Comparison of ENCODE assay signal across 8 mouse cellular contexts in the genomic region with DNA sequence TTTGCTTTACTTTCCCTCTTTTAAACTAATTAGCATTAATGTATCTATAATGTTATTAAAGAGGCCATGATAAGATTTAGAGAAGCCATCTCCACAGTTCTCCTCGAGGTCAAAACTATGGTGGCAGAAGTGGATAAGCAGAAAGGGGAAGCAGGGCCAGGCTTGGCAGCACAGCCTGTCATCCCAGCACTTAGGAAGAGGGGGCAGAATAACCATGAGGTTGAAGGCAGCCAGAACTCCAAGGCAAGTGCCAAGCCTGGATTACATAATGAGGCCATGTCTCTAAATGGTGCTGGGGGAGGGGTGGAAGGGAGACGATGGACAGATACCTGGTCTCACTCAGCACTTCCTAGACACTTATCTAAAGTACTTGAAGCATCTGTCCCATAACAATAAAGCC.
DNase-seq lines count a peak whose midpoint lies in the region; ATAC-seq and TF ChIP-seq lines count a peak whose summit lies in the region.

No protein-coding gene starts in this region.

- H3K27me3 ChIP-seq in testis, adult 2 months (ENCODE audit: control insufficient read depth, insufficient read depth, low read length): no peaks in the 10 kb centered on the region
- no peaks in the 10 kb centered on the region for H3K27me3 ChIP-seq in midbrain, embryonic 15.5 days (replicated peaks)

- H3K4me2 ChIP-seq in midbrain, embryonic 15.5 days: no peak overlapping the region

- 61% methylated on average over 2 of the region's 2 CpGs for WGBS in midbrain, embryonic 15.5 days

- intact Hi-C loops in left cerebral cortex, postnatal 4 days (cut with DNase I): no loop called here

- H3K4me3 ChIP-seq in testis, adult 2 months (ENCODE audit: control insufficient read depth, low read depth, low read length): no peak overlapping the region
- H3K4me3 ChIP-seq in midbrain, embryonic 15.5 days: no peak overlapping the region

- H3K27ac ChIP-seq in testis, adult 2 months (ENCODE audit: control insufficient read depth, insufficient read depth, low read depth, low read length): no peak overlapping the region
- H3K27ac ChIP-seq in midbrain, embryonic 15.5 days: no peak overlapping the region

- no peak for ATAC-seq in midbrain, embryonic 15.5 days (replicated peaks)

- H3K9me3 ChIP-seq in midbrain, embryonic 15.5 days: no peaks in the 10 kb centered on the region

- H3K4me1 ChIP-seq in testis, adult 2 months (ENCODE audit: control insufficient read depth, insufficient read depth, low read length): peaks cover 2% of the 10 kb centered on the region; the same call in 1 of the 2 replicates
- no peaks in the 10 kb centered on the region for H3K4me1 ChIP-seq in midbrain, embryonic 15.5 days

- no peaks in the 10 kb centered on the region for H3K36me3 ChIP-seq in testis, adult 2 months (ENCODE audit: control insufficient read depth, insufficient read depth, low read length)
- H3K36me3 ChIP-seq in midbrain, embryonic 15.5 days (replicated peaks): no peaks in the 10 kb centered on the region

- DNase-seq in testis, postnatal 10 days (ENCODE audit: low spot score): no peak
- peak; percentile 89 to 90 for DNase-seq in cerebellum, postnatal 14 days
- peak; percentile 60 for DNase-seq in heart, postnatal 4 days
- peak; percentile 63 for DNase-seq in left cerebral cortex, postnatal 4 days
- peak; percentile 45 to 51 for DNase-seq in right cerebral cortex, adult 2 months (ENCODE audit: low spot score in 2 of 2)
- DNase-seq in spleen, postnatal 10 days (ENCODE audit: low spot score in 2 of 2): no peak

- H3K9ac ChIP-seq in midbrain, embryonic 15.5 days: no peak overlapping the region

- TF ChIP-seq POLR2A in testis, adult 2 months (IDR thresholded peaks at IDR 0.05; ENCODE audit: control insufficient read depth, low read depth, low read length): no peak

- peak; percentile 25; the same call in 1 of the 2 replicates for TF ChIP-seq CTCF in testis, adult 2 months (IDR thresholded peaks at IDR 0.05; ENCODE audit: control insufficient read depth, insufficient read depth, insufficient replicate concordance, low read depth, low read length)

Comparison
In these comparisons a context has a peak if more than half of its experiments do, and no peak if none do; other contexts are left out.
1. DNase-seq: peak in cerebellum, postnatal 14 days (2 of 2), heart, postnatal 4 days (single experiment), left cerebral cortex, postnatal 4 days (single experiment) and right cerebral cortex, adult 2 months (2 of 2); none in testis, postnatal 10 days (single experiment) and spleen, postnatal 10 days (0 of 2).